Mouse (Mus musculus) forebrain, postnatal 0 days (tissue): ENCODE measurements around the gene Chpt1. TPM values are rescaled to one million over a fixed set of nuclear protein-coding genes. Genes with fewer than 3 reads are reported as not detected.

Experiments used
- ATAC-seq: fragments of 200-750 bp; cut with Nextera tagmentation; 2 replicates; pipeline ENCODE4 v1.8.0; 2017; ENCODE audit warnings: mild to moderate bottlenecking, moderate library complexity
- DNase-seq: peaks from one replicate; pipeline ENCODE4 v3.0.0-alpha.2; 2015
- H3K27ac ChIP-seq: fragments of 300-500 bp; sonication (generic); 2 replicates; pipeline ENCODE4 v1.5.1; 2014; ENCODE audit warnings: low read depth, mild to moderate bottlenecking, antibody characterized with exemption, low read length, moderate library complexity, mixed read lengths
- H3K27me3 ChIP-seq: fragments of 300-500 bp; sonication (generic); 2 replicates; pipeline ENCODE4 v1.6.1; 2014; ENCODE audit warnings: mild to moderate bottlenecking, low read length, mixed read lengths; ENCODE audit not compliant: insufficient read depth
- H3K36me3 ChIP-seq: fragments of 300-500 bp; sonication (generic); 2 replicates; pipeline ENCODE4 v1.6.1; 2014; ENCODE audit warnings: mild to moderate bottlenecking, moderate library complexity; ENCODE audit not compliant: insufficient read depth
- H3K4me1 ChIP-seq: fragments of 300-500 bp; sonication (generic); 2 replicates; pipeline ENCODE4 v1.6.1; 2014; ENCODE audit warnings: antibody characterized with exemption; ENCODE audit not compliant: insufficient read depth
- H3K4me2 ChIP-seq: fragments of 300-500 bp; sonication (generic); 2 replicates; pipeline ENCODE4 v1.6.1; 2014; ENCODE audit warnings: low read depth, mild to moderate bottlenecking, moderate library complexity
- H3K4me3 ChIP-seq: fragments of 300-500 bp; sonication (generic); 2 replicates; pipeline ENCODE4 v1.5.1; 2014; ENCODE audit warnings: low read depth, low read length, mixed read lengths
- H3K9ac ChIP-seq: fragments of 300-500 bp; sonication (generic); 2 replicates; pipeline ENCODE4 v1.6.1; 2014; ENCODE audit warnings: mild to moderate bottlenecking
- H3K9me3 ChIP-seq: fragments of 300-500 bp; sonication (generic); 2 replicates; pipeline ENCODE4 v1.6.1; 2016; ENCODE audit warnings: low read length
- CTCF ChIP-seq: sonication (generic); IDR thresholded peaks from 2 replicates; pipeline ENCODE4 v1.5.1; 2016; ENCODE audit warnings: antibody characterized with exemption, control low read depth, low read depth
- WGBS: fragments of 180-500 bp; shearing (Covaris S2); extraction: QIAGEN DNeasy Blood & Tissue Kit; methylation state at CpG from one replicate; pipeline ENCODE4 v1.1.7; 2014; 5-methylcytosine and 5-hydroxymethylcytosine counted together
- polyA plus RNA-seq: library from polyadenylated mRNA; unstranded; fragments of >200 nt; fragmentation: Nextera tagmentation; extraction: Ambion mirVana; gene quantifications from 2 replicates; pipeline ENCODE4 v1.2.1, GENCODE M21; 2015
- total RNA-seq: library from RNA; depleted of rRNA; stranded (reverse); fragments of >200 nt; gene quantifications from 2 replicates; pipeline ENCODE4 v1.2.3, GENCODE M21; 2014; rRNA removed

The Chpt1 gene
- 21.1 and 21.3 TPM in 2 replicates for total RNA-seq
- polyA plus RNA-seq = 13.6 and 19.3 TPM in 2 replicates

DNA sequence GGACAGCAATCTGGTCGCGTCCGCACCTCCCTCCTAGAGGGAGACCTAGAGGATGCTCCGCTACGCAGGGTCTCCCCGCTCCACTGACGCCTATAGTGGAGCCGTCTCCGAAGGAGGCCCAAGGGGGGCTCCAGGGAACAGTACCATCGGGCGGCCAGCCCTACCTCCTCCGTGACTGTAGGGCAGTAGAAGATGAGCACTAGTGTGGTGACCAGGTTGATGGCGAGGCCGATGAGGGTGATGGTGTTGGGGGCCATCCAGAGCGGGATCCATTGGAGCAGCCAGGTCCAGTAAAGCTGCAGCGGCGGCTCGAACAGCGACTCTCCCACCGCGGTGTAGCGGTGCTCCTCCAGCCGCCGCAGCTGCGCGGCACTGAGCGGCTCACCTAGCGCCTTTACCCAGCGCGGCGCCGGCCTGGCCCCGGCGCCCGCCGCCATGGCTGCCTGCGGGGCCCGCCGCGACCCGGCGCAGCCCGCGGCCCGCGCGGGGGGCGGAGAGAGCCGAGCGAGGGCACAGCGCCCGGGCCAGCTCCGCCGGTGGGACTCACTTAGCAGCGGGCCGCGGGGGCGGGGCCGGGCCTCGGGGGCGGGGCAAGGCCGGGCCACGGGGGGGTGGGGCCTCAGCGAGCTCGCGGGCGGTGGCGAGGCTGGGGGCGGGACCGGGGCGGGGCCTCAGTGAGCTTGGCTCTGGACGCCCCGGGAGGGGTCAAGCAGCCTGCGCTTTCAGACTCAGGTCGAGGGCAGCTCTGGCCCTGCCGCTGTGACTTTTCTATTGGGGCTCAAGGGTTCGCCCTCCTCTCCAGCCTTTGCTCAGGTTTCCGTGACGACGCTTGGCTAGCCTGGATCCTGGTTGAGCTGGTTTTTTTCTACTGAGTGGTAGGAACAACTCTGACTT is at the start of gene Chpt1:
TSS of gene Chpt1 (minus strand) at position 653 of the 894 bp plus-strand sequence.
- Histone ChIP-seq H3K4me3 (peak within 1 kb of the TSS; percentile 82), H3K36me3 (no peaks in the 10 kb centered on the region), H3K9ac (peak within 1 kb of the TSS; percentile 91), H3K4me1 (peaks cover 4% of the 10 kb centered on the region; the same call in 1 of the 2 replicates), H3K9me3 (no peaks in the 10 kb centered on the region), H3K4me2 (peak within 1 kb of the TSS; percentile 73), H3K27me3 (no peaks in the 10 kb centered on the region), H3K27ac (peak within 1 kb of the TSS; percentile 80)
- ATAC-seq = peak; percentile 93
- DNase-seq = peak; percentile 84
- 0 out of 2 replicates have a peak, but pooled peaks have one; percentile 29 for TF ChIP-seq CTCF
- WGBS = 6% methylated on average over 60 of the region's 80 CpGs

DNA sequence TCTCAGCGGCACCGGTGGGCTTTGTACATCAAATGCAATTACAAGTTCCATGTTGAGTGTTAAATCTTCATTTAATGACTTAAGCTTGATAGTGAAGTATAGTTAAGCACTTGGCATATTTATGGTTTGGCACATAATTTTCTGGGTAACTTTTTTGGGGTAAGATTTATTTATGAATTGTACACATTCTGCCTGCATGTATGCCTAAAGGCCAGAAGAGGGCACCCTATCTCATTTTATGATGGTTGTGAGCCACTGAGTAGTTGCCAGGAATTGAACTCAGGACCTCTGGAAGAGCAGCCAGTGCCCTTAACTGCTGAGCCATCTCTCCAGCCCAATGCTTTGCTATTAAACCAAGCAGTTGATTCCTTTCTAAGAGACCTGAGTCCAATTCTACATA is 48.9 kb upstream of the Chpt1 start:
- no peaks in the 10 kb centered on the region for H3K4me1 ChIP-seq
- no peaks in the 10 kb centered on the region for H3K27me3 ChIP-seq
- DNase-seq (no peak), ATAC-seq (no peak)
- WGBS = 95% methylated on average over 2 of the region's 2 CpGs
- TF ChIP-seq CTCF = 0 out of 2 replicates have a peak, but pooled peaks have one; percentile 18
- no peaks in the 10 kb centered on the region for H3K9me3 ChIP-seq
- no peak overlapping the region for H3K9ac ChIP-seq
- no peak overlapping the region for H3K4me2 ChIP-seq
- no peaks in the 10 kb centered on the region for H3K36me3 ChIP-seq
- H3K4me3 ChIP-seq = no peak overlapping the region
- H3K27ac ChIP-seq = no peak overlapping the region

- H3K4me1 ChIP-seq = no peaks in the 10 kb centered on the region
- 0 out of 2 replicates have a peak, but pooled peaks have one; percentile 11 for TF ChIP-seq CTCF
- H3K4me3 ChIP-seq = no peak overlapping the region
- WGBS = 84% methylated on average over 3 of the region's 3 CpGs
- no peaks in the 10 kb centered on the region for H3K9me3 ChIP-seq
- H3K9ac ChIP-seq = no peak overlapping the region
- H3K36me3 ChIP-seq = no peaks in the 10 kb centered on the region
- H3K27me3 ChIP-seq = no peaks in the 10 kb centered on the region
- ATAC-seq (no peak), DNase-seq (no peak)
- H3K4me2 ChIP-seq = no peak overlapping the region
- no peak overlapping the region for H3K27ac ChIP-seq
Measured at GRCm38 (mm10) chr10:88550225-88550624, 46.4 kb upstream of the Chpt1 start.

GRCm38 (mm10) chr10:88547635-88548034 is 43.8 kb upstream of the Chpt1 start:
- ATAC-seq = no peak
- H3K4me3 ChIP-seq = no peak overlapping the region
- no peaks in the 10 kb centered on the region for H3K36me3 ChIP-seq
- H3K4me2 ChIP-seq = no peak overlapping the region
- no peak overlapping the region for H3K27ac ChIP-seq
- TF ChIP-seq CTCF = no peak
- H3K9ac ChIP-seq = no peak overlapping the region
- no peak for DNase-seq
- no peaks in the 10 kb centered on the region for H3K27me3 ChIP-seq
- WGBS = 40% methylated on average over 2 of the region's 2 CpGs
- H3K9me3 ChIP-seq = 0 out of 2 replicates have a peak, but pooled peaks cover 4% of the 10 kb centered on the region
- no peaks in the 10 kb centered on the region for H3K4me1 ChIP-seq

GRCm38 (mm10) chr10:88530631-88531030 is 26.8 kb upstream of the Chpt1 start:
- no peak for ATAC-seq
- Histone ChIP-seq H3K4me2 (no peak overlapping the region), H3K27me3 (no peaks in the 10 kb centered on the region), H3K9ac (no peak overlapping the region), H3K36me3 (no peaks in the 10 kb centered on the region), H3K27ac (no peak overlapping the region), H3K4me1 (no peaks in the 10 kb centered on the region), H3K4me3 (no peak overlapping the region), H3K9me3 (no peaks in the 10 kb centered on the region)
- WGBS = 69% methylated on average over 5 of the region's 5 CpGs
- no peak for TF ChIP-seq CTCF
- DNase-seq = no peak

- H3K4me2 ChIP-seq = no peak overlapping the region
- no peaks in the 10 kb centered on the region for H3K9me3 ChIP-seq
- no peak overlapping the region for H3K9ac ChIP-seq
- H3K27me3 ChIP-seq = no peaks in the 10 kb centered on the region
- no peak for DNase-seq
- no peak for TF ChIP-seq CTCF
- H3K27ac ChIP-seq = no peak overlapping the region
- no peaks in the 10 kb centered on the region for H3K36me3 ChIP-seq
- H3K4me1 ChIP-seq = no peaks in the 10 kb centered on the region
- WGBS = 83% methylated on average over 2 of the region's 2 CpGs
- H3K4me3 ChIP-seq = no peak overlapping the region
- ATAC-seq = no peak
Measured at GRCm38 (mm10) chr10:88524016-88524415, 20.1 kb upstream of the Chpt1 start.

- H3K27ac ChIP-seq = no peak overlapping the region
- no peak overlapping the region for H3K4me2 ChIP-seq
- H3K4me1 ChIP-seq = no peaks in the 10 kb centered on the region
- ATAC-seq (no peak), DNase-seq (no peak)
- no peaks in the 10 kb centered on the region for H3K36me3 ChIP-seq
- H3K4me3 ChIP-seq = no peak overlapping the region
- H3K9ac ChIP-seq = no peak overlapping the region
- no peak for TF ChIP-seq CTCF
- H3K27me3 ChIP-seq = no peaks in the 10 kb centered on the region
- 77% methylated on average over 1 of the region's 1 CpGs for WGBS
- no peaks in the 10 kb centered on the region for H3K9me3 ChIP-seq
Measured at GRCm38 (mm10) chr10:88523212-88523611, 19.3 kb upstream of the Chpt1 start.
